Mouse (Mus musculus): ENCODE measurements around the gene Notch2. TPM values are rescaled to one million over a fixed set of nuclear protein-coding genes. Genes with fewer than 3 reads are reported as not detected.

Notch2 gene
- polyA plus RNA-seq, 1 experiment from 2014 or later: 35.7 TPM

DNA sequence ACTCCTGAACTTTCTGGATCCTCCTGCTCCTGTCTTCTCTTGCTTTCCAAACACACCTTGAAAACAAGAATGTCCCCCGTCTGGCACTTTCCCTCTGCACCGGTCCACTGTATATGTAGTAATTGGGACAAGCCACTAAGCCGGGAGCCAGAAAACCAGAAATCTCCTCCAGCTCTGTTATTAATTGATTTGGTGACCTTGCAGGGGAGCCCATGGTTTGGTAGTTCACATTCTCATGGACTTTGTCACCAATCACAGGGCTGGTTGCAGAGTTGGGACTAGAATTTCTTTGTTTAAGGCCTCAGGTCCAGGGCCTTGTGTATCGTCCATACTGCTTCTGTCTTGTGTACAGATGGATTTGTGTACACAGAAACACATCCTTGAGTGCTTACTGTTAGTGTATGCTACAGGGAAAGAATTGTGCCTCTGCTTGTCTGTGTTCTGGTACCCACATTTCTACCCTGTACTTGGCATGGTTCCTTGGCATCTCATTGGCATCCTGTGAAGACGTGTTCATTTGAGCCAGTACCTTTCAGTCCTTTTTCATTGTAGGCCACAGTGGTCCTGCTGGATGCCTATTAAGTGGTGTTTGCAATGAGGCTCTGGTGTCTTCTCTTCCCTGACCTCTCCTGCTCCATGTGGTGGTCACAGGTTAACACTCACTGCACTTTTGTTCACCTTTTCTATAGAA lies 3.7 kb downstream of the Notch2 start:
- H3K27ac ChIP-seq: no peak overlapping the region
- no peak overlapping the region; the same call in 1 of the 2 replicates for H3K4me3 ChIP-seq (replicated peaks)
- H3K9ac ChIP-seq (replicated peaks): 0 out of 2 replicates have a peak overlapping the region, but pooled peaks have one; percentile 14
- H3K9me3 ChIP-seq: no peaks in the 10 kb centered on the region
- 46% methylated on average over 5 of the region's 5 CpGs for WGBS
- 0 out of 2 replicates have a peak, but pooled peaks cover 4% of the 10 kb centered on the region for H3K36me3 ChIP-seq
- H3K27me3 ChIP-seq: no peaks in the 10 kb centered on the region
- H3K4me1 ChIP-seq (replicated peaks): peaks cover 73% of the 10 kb centered on the region
- no peak for ATAC-seq (ENCODE audit: insufficient number of reproducible peaks, insufficient read depth, low FRiP score, low TSS enrichment, low read depth)
- peak overlapping the region; percentile 68 for H3K4me2 ChIP-seq

DNA sequence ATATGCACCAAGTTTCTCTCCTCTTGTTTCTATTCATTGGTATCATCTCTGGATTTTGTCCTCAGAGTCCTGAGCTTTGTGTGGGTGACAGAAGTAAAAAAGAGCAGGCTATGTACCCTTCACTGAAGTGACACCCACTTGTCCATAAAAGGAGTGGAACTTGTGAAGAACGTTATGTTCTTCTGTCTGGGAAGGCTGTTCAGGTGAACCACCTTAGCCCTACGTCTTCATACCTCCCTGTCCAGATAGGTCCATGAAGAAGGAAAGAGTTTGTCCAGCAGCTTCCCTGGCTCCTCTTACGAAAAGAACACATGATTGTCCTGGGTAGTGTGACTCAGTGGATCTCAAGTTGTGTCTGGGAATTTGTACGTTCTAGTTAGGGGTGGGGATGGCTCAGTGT lies 4.9 kb downstream of the Notch2 start:
- WGBS: 86% methylated on average over 4 of the region's 4 CpGs
- no peak for ATAC-seq (ENCODE audit: insufficient number of reproducible peaks, insufficient read depth, low FRiP score, low TSS enrichment, low read depth)
- no peak overlapping the region for H3K4me2 ChIP-seq
- H3K36me3 ChIP-seq: 0 out of 2 replicates have a peak, but pooled peaks cover 4% of the 10 kb centered on the region
- H3K27ac ChIP-seq: no peak overlapping the region
- H3K9ac ChIP-seq (replicated peaks): no peak overlapping the region
- H3K4me1 ChIP-seq (replicated peaks): peaks cover 78% of the 10 kb centered on the region
- no peaks in the 10 kb centered on the region for H3K27me3 ChIP-seq
- no peak overlapping the region for H3K4me3 ChIP-seq (replicated peaks)
- H3K9me3 ChIP-seq: no peaks in the 10 kb centered on the region

DNA sequence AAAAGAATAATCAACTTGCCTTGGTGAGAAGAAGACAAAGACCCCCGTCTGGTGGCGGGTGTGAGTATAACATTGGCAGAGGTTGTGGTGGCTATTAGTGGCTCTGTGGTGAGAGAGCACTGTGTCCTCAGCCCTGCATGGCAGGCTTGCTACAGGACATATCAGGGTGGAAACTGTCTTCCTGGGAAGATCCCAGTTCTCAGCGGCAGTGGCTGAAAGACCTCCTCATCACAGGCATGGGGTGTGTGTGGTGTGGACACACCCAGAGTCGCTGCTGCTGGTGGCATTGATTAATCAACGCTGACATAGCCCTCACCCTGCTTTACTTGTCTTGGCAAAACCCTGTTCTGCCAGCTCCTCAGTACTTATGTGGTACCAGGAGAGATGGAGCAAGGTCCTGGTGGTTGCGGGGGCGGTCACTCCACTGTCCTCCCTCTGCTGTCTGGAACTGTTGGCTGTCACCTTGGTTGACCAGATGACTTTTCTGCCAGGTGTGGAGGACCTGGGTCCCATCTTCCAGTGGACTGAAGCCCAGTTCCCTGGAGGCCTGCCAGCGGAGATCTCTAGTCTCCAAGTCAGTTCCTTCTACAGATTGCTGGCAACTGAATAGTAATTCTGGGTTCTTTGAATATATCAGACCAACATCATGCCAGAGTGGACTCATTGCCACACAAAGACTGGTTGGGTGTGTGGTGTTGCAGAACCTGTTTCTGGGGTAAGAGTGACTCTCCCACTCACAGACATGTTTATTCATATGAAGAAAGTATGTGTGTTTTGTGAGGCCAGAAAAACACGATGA lies 7.3 kb downstream of the Notch2 start:
- H3K9ac ChIP-seq (replicated peaks): no peak overlapping the region
- no peak overlapping the region for H3K4me2 ChIP-seq
- H3K9me3 ChIP-seq: no peaks in the 10 kb centered on the region
- no peak overlapping the region for H3K27ac ChIP-seq
- peaks cover 91% of the 10 kb centered on the region for H3K4me1 ChIP-seq (replicated peaks)
- H3K36me3 ChIP-seq: 0 out of 2 replicates have a peak, but pooled peaks cover 4% of the 10 kb centered on the region
- no peak overlapping the region for H3K4me3 ChIP-seq (replicated peaks)
- WGBS: 82% methylated on average over 9 of the region's 9 CpGs
- no peak for ATAC-seq (ENCODE audit: insufficient number of reproducible peaks, insufficient read depth, low FRiP score, low TSS enrichment, low read depth)
- H3K27me3 ChIP-seq: no peaks in the 10 kb centered on the region

DNA sequence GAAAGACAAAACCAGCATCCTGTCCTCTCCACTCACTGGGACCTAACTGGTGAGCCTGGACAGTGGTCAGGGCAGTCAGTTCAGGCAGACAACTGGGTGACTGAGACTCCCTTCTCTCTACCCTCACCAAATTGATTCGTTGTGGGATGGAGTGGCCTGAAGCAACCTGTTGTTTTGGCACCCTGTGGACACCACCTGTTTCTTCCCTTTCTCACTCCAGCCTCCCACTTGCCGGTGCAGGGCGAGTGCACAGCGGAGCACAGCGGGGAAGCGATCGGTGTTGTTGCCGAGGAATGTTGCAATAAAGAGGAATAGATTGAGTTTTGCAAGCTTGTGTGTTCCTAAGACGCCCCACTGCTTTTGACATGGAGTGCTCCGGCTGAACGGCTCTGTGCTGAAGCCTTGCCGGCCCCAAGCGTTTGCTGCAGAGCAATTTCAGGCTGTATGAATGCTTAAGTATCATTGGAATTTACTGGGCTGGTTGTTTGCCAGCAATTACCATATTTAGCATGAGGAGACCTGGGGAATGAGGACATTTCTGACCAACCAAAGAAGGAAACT lies 11.0 kb downstream of the Notch2 start:
- no peaks in the 10 kb centered on the region for H3K27me3 ChIP-seq
- ATAC-seq (ENCODE audit: insufficient number of reproducible peaks, insufficient read depth, low FRiP score, low TSS enrichment, low read depth): peak; percentile 72
- WGBS: 2% methylated on average over 13 of the region's 13 CpGs
- H3K27ac ChIP-seq: peak overlapping the region; percentile 83
- H3K9ac ChIP-seq (replicated peaks): no peak overlapping the region
- peaks cover 72% of the 10 kb centered on the region for H3K4me1 ChIP-seq (replicated peaks)
- peak overlapping the region; percentile 11; the same call in 1 of the 2 replicates for H3K4me3 ChIP-seq (replicated peaks)
- H3K9me3 ChIP-seq: no peaks in the 10 kb centered on the region
- peak overlapping the region; percentile 48 for H3K4me2 ChIP-seq
- 0 out of 2 replicates have a peak, but pooled peaks cover 4% of the 10 kb centered on the region for H3K36me3 ChIP-seq

DNA sequence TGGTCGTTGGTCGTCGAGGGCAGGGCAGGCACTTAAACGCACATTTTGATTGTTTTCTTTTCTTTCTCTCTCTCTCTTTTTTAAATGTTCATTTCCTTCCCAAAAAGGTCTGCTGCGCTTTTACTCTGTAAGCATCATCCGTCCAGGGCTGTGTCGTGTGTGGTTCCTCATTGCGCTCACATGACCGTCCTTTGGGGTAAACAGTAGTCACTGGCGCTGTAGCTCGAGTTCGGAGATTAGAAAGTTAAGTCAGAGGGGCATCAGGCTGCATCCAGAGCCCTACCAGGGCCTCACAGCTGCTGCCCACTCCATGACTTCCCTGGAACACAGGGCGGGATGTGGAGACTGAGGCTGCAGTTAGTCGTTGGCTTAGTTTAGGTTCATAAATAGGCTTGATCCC lies 12.2 kb downstream of the Notch2 start:
- H3K4me1 ChIP-seq (replicated peaks): peaks cover 72% of the 10 kb centered on the region
- WGBS: 39% methylated on average over 14 of the region's 14 CpGs
- H3K36me3 ChIP-seq: 0 out of 2 replicates have a peak, but pooled peaks cover 2% of the 10 kb centered on the region
- no peaks in the 10 kb centered on the region for H3K9me3 ChIP-seq
- peak overlapping the region; percentile 83 for H3K27ac ChIP-seq
- H3K4me3 ChIP-seq (replicated peaks): no peak overlapping the region
- H3K4me2 ChIP-seq: peak overlapping the region; percentile 48
- no peaks in the 10 kb centered on the region for H3K27me3 ChIP-seq
- ATAC-seq (ENCODE audit: insufficient number of reproducible peaks, insufficient read depth, low FRiP score, low TSS enrichment, low read depth): no peak
- H3K9ac ChIP-seq (replicated peaks): no peak overlapping the region

DNA sequence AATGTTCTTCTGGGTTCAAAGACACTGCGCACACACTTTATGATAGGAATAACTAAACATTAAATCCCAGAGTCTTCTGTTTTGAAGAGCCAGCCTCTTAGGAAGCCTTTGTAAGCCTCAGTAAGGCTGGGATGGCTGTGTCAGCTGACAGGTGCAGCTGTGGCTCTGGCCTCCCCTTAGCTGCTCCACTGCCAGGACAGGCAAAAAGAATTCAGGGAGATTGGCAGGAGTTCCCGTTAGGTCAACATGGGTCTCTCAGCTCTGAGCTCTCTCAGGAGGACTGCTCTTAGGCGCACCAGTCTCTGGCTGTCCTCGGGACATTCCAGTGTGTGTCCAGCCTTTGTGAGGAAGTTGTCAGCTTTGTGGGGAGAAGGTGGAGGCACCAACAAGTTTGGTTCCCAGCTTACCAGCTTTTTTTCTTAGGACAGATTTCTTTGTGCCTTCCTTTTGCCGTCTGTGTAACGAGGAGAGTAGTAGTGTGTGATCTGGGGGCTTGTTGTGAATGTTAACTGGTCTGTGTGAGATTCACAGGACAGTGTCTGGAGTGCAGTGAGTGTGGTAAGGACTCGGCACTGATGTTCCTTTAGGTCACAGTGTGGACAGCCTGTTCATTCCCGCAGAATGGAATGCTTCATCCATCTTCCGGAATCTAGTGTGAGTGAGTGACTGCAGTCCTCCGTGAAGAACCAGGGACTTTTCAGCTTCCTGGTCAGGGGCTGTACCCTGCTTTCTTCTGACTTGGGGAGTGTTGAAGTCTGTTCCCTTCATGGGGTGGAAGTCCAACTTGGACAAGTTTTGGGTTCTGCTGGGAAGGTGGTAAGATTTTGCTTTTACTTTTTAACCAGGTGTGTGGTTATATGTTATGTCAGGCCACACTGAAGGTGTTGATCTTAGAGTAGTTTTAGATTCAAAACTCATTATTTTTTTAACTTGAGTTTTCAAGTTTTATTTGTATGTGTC lies 12.9 kb downstream of the Notch2 start:
- Histone ChIP-seq H3K27me3 (no peaks in the 10 kb centered on the region), H3K27ac (peak overlapping the region; percentile 83; the same call in 1 of the 2 replicates), H3K4me2 (peak overlapping the region; percentile 48; the same call in 1 of the 2 replicates), H3K4me3 (replicated peaks) (no peak overlapping the region), H3K4me1 (replicated peaks) (peaks cover 72% of the 10 kb centered on the region), H3K36me3 (no peaks in the 10 kb centered on the region), H3K9me3 (no peaks in the 10 kb centered on the region), H3K9ac (replicated peaks) (no peak overlapping the region)
- WGBS: 53% methylated on average over 10 of the region's 10 CpGs
- peak; percentile 60; the same call in 1 of the 2 replicates for ATAC-seq (ENCODE audit: insufficient number of reproducible peaks, insufficient read depth, low FRiP score, low TSS enrichment, low read depth)

DNA sequence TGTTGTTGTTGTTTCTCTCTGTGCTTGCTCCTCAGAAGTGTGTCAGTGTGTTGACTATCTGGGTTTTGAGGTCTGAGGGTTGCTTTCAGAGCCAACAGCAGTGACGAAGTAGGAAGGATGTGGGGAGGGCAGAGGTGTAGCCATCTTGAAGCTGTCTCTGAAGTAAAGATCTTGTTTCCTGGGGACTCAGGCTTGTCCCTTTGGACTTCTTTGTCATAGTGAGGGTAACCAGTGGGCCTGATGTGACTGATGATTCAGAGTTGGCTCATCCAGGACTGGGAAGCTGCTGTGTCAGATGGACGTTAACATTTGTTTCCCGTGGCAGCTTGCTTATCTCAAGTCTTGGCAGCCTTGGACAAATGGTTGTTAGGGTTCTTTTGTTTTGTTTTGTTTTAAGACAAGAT lies 14.0 kb downstream of the Notch2 start:
- peaks cover 73% of the 10 kb centered on the region for H3K4me1 ChIP-seq (replicated peaks)
- ATAC-seq (ENCODE audit: insufficient number of reproducible peaks, insufficient read depth, low FRiP score, low TSS enrichment, low read depth): no peak
- no peak overlapping the region for H3K9ac ChIP-seq (replicated peaks)
- H3K9me3 ChIP-seq: no peaks in the 10 kb centered on the region
- H3K4me3 ChIP-seq (replicated peaks): no peak overlapping the region
- H3K4me2 ChIP-seq: no peak overlapping the region
- WGBS: 67% methylated on average over 3 of the region's 3 CpGs
- no peak overlapping the region for H3K27ac ChIP-seq
- no peaks in the 10 kb centered on the region for H3K36me3 ChIP-seq
- no peaks in the 10 kb centered on the region for H3K27me3 ChIP-seq

DNA sequence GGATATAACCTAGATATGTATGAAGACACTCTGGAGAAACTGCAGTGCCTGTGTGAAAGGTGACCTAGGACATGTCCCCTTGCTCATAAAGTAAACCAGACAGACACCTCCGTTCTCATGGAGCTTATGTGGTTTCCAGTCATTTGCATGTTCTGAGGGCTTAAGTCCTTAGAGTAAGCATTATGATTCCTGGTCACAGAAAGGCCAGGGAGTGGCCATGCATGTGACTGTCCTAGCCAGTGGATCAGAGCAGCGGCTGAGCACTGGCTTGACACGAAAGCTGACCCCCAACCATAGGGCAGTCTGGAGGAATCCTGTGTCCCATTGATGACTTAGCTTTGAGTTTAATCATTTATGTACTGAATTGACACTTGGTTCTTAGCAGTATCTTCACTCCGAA lies 14.7 kb downstream of the Notch2 start:
- H3K9ac ChIP-seq (replicated peaks): no peak overlapping the region
- no peak for ATAC-seq (ENCODE audit: insufficient number of reproducible peaks, insufficient read depth, low FRiP score, low TSS enrichment, low read depth)
- no peak overlapping the region for H3K4me3 ChIP-seq (replicated peaks)
- H3K4me2 ChIP-seq: no peak overlapping the region
- H3K9me3 ChIP-seq: no peaks in the 10 kb centered on the region
- no peak overlapping the region for H3K27ac ChIP-seq
- H3K36me3 ChIP-seq: no peaks in the 10 kb centered on the region
- no peaks in the 10 kb centered on the region for H3K27me3 ChIP-seq
- peaks cover 74% of the 10 kb centered on the region for H3K4me1 ChIP-seq (replicated peaks)
- 73% methylated on average over 4 of the region's 4 CpGs for WGBS

DNA sequence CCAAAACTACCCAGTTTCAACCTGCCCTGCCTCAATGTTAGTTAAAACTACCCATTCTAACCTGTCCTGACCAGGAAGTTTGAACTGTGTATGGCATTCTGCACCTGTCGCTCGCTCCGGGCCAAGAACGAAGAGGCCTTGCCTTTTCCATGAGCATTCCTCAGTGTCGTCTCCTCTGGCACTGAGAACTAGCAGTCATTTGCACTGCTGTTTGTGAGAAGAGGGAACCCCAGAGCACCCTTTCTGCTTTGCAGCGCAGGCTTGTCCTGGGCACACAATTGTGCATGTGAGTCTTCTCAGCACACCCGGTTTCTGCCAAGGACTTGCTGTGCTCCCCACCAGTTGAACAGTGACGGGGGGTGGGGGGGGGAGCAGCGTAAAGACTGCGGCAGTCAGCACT lies 15.6 kb downstream of the Notch2 start:
- no peaks in the 10 kb centered on the region for H3K36me3 ChIP-seq
- H3K27me3 ChIP-seq: no peaks in the 10 kb centered on the region
- H3K9ac ChIP-seq (replicated peaks): no peak overlapping the region
- peaks cover 68% of the 10 kb centered on the region for H3K4me1 ChIP-seq (replicated peaks)
- ATAC-seq (ENCODE audit: insufficient number of reproducible peaks, insufficient read depth, low FRiP score, low TSS enrichment, low read depth): no peak
- peak overlapping the region; percentile 46; the same call in 1 of the 2 replicates for H3K27ac ChIP-seq
- no peaks in the 10 kb centered on the region for H3K9me3 ChIP-seq
- H3K4me2 ChIP-seq: no peak overlapping the region
- no peak overlapping the region for H3K4me3 ChIP-seq (replicated peaks)
- WGBS: 72% methylated on average over 10 of the region's 10 CpGs

DNA sequence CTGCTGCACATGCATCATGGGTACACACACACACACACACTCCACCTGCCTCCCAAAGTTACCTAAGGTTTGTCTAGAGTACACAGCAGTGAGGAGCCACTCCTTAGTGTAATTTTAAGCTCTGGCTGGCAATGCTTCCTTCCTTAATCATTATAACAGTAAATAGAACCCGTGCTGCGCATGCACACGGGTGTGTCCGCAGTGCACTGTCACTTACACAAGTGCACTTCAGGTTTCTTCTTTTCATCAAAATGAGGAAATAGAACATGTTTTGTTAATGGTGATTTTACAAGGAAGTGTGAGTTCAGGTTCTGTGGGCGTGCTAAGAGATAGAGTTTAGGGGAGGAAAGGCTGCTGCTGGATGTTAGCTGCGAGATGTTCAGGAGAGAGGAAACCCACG lies 17.8 kb downstream of the Notch2 start:
- no peaks in the 10 kb centered on the region for H3K27me3 ChIP-seq
- H3K4me2 ChIP-seq: no peak overlapping the region
- H3K4me3 ChIP-seq (replicated peaks): no peak overlapping the region
- H3K4me1 ChIP-seq (replicated peaks): peaks cover 64% of the 10 kb centered on the region
- H3K9ac ChIP-seq (replicated peaks): no peak overlapping the region
- WGBS: 69% methylated on average over 7 of the region's 7 CpGs
- H3K36me3 ChIP-seq: no peaks in the 10 kb centered on the region
- ATAC-seq (ENCODE audit: insufficient number of reproducible peaks, insufficient read depth, low FRiP score, low TSS enrichment, low read depth): no peak
- no peaks in the 10 kb centered on the region for H3K9me3 ChIP-seq
- 0 out of 2 replicates have a peak overlapping the region, but pooled peaks have one; percentile 1 for H3K27ac ChIP-seq
